Mouse (Mus musculus) liver, adult 2 months (tissue): ENCODE results near the gene Tkfc. TPM values are rescaled to one million over a fixed set of nuclear protein-coding genes. Genes with fewer than 3 reads are reported as not detected.

Experiments
- DNase-seq: peaks from one replicate; pipeline ENCODE4 v3.0.0-alpha.2; 2011; ENCODE audit warnings: low read depth, low spot score; ENCODE audit errors: extremely low read depth
- H3K27ac ChIP-seq: fragments of 200-500 bp; replicated peaks from 2 replicates; pipeline ENCODE4 v1.5.1; 2012; ENCODE audit warnings: low read depth, mild to moderate bottlenecking, control low read depth, inconsistent platforms, low read length; ENCODE audit not compliant: insufficient read depth
- H3K27me3 ChIP-seq: fragments of 200-500 bp; 2 replicates; pipeline ENCODE4 v1.6.1; 2012; ENCODE audit warnings: mild to moderate bottlenecking, moderate library complexity, low read length, inconsistent platforms; ENCODE audit not compliant: control insufficient read depth, insufficient read depth
- H3K36me3 ChIP-seq: fragments of 200-500 bp; 2 replicates; pipeline ENCODE4 v1.6.1; 2012; ENCODE audit warnings: low read length, inconsistent platforms; ENCODE audit not compliant: control insufficient read depth, insufficient read depth
- H3K4me1 ChIP-seq: fragments of 200-500 bp; 2 replicates; pipeline ENCODE4 v1.6.1; 2011; ENCODE audit warnings: low read length; ENCODE audit not compliant: control insufficient read depth, insufficient read depth
- H3K4me3 ChIP-seq: fragments of 200-500 bp; 2 replicates; pipeline ENCODE4 v1.5.1; 2011; ENCODE audit warnings: low read depth, mild to moderate bottlenecking, control low read depth, low read length, moderate library complexity; ENCODE audit not compliant: insufficient read depth
- H3K79me2 ChIP-seq: fragments of 200-500 bp; 2 replicates; pipeline ENCODE4 v1.6.1; 2012; ENCODE audit warnings: inconsistent platforms, mild to moderate bottlenecking, low read length, moderate library complexity; ENCODE audit not compliant: control insufficient read depth, insufficient read depth
- H3K9ac ChIP-seq: fragments of 200-500 bp; 2 replicates; pipeline ENCODE4 v1.6.1; 2012; ENCODE audit warnings: low read depth, mild to moderate bottlenecking, control low read depth, inconsistent platforms, low read length
- CTCF ChIP-seq: fragments of 200-500 bp; IDR thresholded peaks from 2 replicates; pipeline ENCODE4 v1.5.1; 2011; ENCODE audit warnings: low read depth, low read length, control low read depth
- POLR2A ChIP-seq: fragments of 200-500 bp; IDR thresholded peaks from 2 replicates; pipeline ENCODE4 v1.6.1; 2011; ENCODE audit warnings: low read length, control low read depth; ENCODE audit not compliant: insufficient read depth; ENCODE audit errors: extremely low read depth
- WGBS: fragments of 180-500 bp; shearing (Covaris S2); methylation state at CpG from one replicate; pipeline ENCODE4 v1.1.7; 2018; 5-methylcytosine and 5-hydroxymethylcytosine counted together
- polyA plus RNA-seq: library from polyadenylated mRNA; depleted of rRNA; stranded (reverse); fragments of >200 nt; gene quantifications from 2 replicates; pipeline ENCODE4 v1.2.3, GENCODE M21; 2012
- total RNA-seq: library from RNA; depleted of rRNA; stranded (reverse); fragments of >200 nt; gene quantifications from 2 replicates; pipeline ENCODE4 v1.2.3, GENCODE M21; 2014

Gene Tkfc
- total and polyA plus RNA-seq, 2 experiments = 72.6 to 417 TPM

GRCm38 (mm10) chr19:10637840-10638239, 32.4 kb upstream of the Tkfc start:
- Histone ChIP-seq H3K9ac (no peak overlapping the region), H3K27ac (no peak overlapping the region), H3K79me2 (peaks cover 11% of the 10 kb centered on the region; the same call in 1 of the 2 replicates), H3K27me3 (no peaks in the 10 kb centered on the region), H3K4me1 (peaks cover 12% of the 10 kb centered on the region), H3K36me3 (peaks cover 14% of the 10 kb centered on the region; the same call in 1 of the 2 replicates), H3K4me3 (no peak overlapping the region)
- WGBS = 75% methylated on average over 7 of the region's 7 CpGs
- TF ChIP-seq CTCF (no peak), POLR2A (no peak)
- DNase-seq = no peak

DNA sequence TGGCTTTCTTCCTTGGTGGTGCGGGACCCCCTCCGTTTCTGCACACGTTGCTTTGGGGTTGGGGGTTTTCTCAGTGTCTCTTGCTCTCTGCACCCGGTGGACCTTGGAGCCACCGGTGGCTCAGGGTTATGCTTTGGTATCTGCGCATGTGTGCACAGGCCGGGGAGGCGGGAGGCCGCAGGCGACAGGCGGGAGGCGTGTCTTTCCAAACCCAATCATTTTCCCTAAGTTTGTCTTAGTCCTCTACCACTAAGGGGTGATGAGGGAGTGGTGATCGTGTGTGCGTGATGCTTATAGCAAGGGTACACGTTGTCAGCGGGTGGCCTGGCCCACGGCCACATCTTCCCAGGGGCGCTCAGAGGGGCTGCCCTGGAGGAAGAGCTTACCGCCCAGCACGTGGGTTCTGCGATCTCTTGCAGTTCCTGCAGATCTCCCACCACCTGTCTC, 29.4 kb upstream of the Tkfc start:
- Histone ChIP-seq H3K4me3 (peak overlapping the region; percentile 73), H3K27me3 (no peaks in the 10 kb centered on the region), H3K79me2 (peaks cover 11% of the 10 kb centered on the region; the same call in 1 of the 2 replicates), H3K27ac (peak overlapping the region; percentile 90), H3K36me3 (peaks cover 6% of the 10 kb centered on the region; the same call in 1 of the 2 replicates), H3K9ac (peak overlapping the region; percentile 86), H3K4me1 (peaks cover 12% of the 10 kb centered on the region)
- peak; percentile 86 for DNase-seq
- WGBS = under 1% methylated on average over 21 of the region's 21 CpGs
- TF ChIP-seq CTCF (no peak), POLR2A (peak; percentile 44)

DNA sequence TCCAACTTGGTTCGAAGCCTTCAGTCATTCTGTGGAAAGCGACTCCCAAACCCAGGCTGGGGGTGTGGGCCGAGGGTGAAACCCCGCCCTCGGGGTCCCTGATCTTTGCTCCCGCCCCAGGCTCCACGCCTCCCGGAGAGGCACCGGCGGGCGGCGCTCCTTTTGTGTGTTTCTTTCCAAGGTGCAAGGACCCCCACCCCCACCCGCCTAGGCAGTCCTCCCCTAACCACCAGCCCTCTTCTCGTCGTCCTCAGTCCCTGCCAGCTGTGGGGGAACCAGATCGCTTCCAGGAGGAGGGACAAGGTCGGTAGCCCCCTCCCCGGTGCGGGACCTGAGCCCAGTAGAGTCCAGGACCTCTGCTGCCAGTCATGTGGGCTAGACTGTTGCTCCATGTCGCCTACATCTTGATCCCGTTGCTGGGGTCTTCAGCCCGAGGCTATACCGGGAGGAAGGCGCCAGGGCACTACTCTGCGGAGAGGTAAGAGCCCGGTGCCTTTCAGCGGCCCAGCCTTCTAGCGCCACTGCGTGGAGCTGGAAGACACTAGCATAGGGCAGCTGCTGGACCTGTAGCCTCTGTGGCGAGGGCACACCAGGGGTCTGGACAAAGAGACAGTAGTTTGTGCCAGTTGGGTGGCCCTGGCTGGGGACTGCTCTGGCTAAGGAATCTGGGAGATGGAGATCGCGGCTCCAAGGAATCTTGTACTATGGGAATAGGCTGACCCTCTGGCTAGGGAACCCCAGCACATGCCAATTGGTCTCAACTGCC, 28.8 kb upstream of the Tkfc start, which contains the start of gene Vwce:
Gene Vwce, plus strand, starts transcription at position 108 of the 766 bp plus-strand sequence.
- TF ChIP-seq CTCF = peak; percentile 60
- peak; percentile 42; the same call in 1 of the 2 replicates for TF ChIP-seq POLR2A
- 2% methylated on average over 32 of the region's 32 CpGs for WGBS
- Histone ChIP-seq H3K36me3 (peaks cover 11% of the 10 kb centered on the region; the same call in 1 of the 2 replicates), H3K4me1 (peaks cover 12% of the 10 kb centered on the region), H3K9ac (peak within 1 kb of the TSS; percentile 86), H3K79me2 (peaks cover 11% of the 10 kb centered on the region; the same call in 1 of the 2 replicates), H3K27me3 (no peaks in the 10 kb centered on the region), H3K27ac (peak within 1 kb of the TSS; percentile 90), H3K4me3 (peak within 1 kb of the TSS; percentile 73)
- peak; percentile 61 for DNase-seq

GRCm38 (mm10) chr19:10608573-10609240, 3.3 kb upstream of the Tkfc start:
- no peak overlapping the region for H3K27ac ChIP-seq
- peaks cover 4% of the 10 kb centered on the region; the same call in 1 of the 2 replicates for H3K4me1 ChIP-seq
- TF ChIP-seq CTCF = no peak
- no peak for TF ChIP-seq POLR2A
- no peaks in the 10 kb centered on the region for H3K27me3 ChIP-seq
- peaks cover 58% of the 10 kb centered on the region for H3K36me3 ChIP-seq
- no peak overlapping the region for H3K9ac ChIP-seq
- no peak for DNase-seq
- WGBS = 86% methylated on average over 5 of the region's 5 CpGs
- H3K79me2 ChIP-seq = peaks cover 20% of the 10 kb centered on the region; the same call in 1 of the 2 replicates
- no peak overlapping the region for H3K4me3 ChIP-seq

DNA sequence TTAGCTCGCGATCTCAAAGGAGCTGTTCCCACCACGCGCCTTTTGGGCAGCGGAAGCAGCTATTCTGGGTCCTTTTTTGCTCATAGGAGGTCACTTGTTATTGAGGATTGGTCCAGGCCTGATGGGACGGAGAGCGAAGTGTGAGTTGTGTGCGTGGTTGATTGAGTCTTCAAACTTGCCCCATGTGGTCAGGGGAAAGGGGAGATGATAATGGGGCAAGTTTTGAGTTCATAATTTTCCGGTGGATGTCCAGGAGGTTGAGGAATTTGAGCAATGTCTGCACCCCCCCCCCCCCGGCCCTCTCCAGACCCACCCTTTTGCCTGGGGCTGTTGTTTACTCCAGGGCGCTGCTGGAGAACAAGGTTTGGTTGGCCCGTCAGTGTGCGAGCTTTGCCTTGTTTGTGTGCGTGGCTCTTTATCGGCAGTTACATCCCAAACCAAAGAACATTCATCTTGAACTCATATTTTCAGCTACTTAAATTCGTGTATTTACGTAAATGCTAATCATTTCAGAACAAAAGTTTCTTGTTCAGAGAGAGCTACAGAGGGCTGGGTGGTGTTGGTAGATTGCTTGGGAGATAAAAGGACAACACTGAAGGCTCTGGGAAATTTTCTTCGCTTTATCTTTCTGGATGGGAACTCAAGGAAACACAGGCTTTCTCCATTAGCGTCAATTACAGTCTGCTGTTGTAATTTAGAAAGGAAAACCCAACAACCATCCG, 608 bp upstream of the Tkfc start:
- Histone ChIP-seq H3K9ac (peak overlapping the region; percentile 94), H3K4me3 (peak overlapping the region; percentile 89), H3K4me1 (peaks cover 11% of the 10 kb centered on the region), H3K36me3 (peaks cover 37% of the 10 kb centered on the region), H3K79me2 (peaks cover 29% of the 10 kb centered on the region; the same call in 1 of the 2 replicates), H3K27ac (peak overlapping the region; percentile 88), H3K27me3 (no peaks in the 10 kb centered on the region)
- WGBS = 4% methylated on average over 20 of the region's 20 CpGs
- peak; percentile 46 for DNase-seq
- TF ChIP-seq CTCF (no peak), POLR2A (no peak)
